Mouse (Mus musculus) left cerebral cortex, postnatal 25 days (tissue): Measurements from ENCODE around the gene Olfr283. TPM values are rescaled to one million over a fixed set of nuclear protein-coding genes. Genes with fewer than 3 reads are reported as not detected.
A peak's percentile ranks its signal among the peaks of the same experiment; 100 is the strongest.
"Not testable (repeated sequence)": the region's sequence is repeated elsewhere in the genome, so short reads cannot be mapped to it uniquely, and the experiment has no call there.

Experiments used
- DNase-seq, 2 experiments: peaks; one replicate each; pipeline ENCODE4 v3.0.0; 2022; ENCODE audit warnings: low spot score in 2 of 2, mixed read lengths in 1 of 2
- intact Hi-C: fragments of 180-260 bp; cut with DNase I; formaldehyde crosslinking; loops from one replicate; pipeline ENCODE4 v1.15.1; 2025
- total RNA-seq, 2 experiments: library from RNA; stranded (reverse); gene quantifications; 2 replicates each; pipeline ENCODE4 v1.2.3; 2021

The Olfr283 gene
- total RNA-seq: not detected

DNA sequence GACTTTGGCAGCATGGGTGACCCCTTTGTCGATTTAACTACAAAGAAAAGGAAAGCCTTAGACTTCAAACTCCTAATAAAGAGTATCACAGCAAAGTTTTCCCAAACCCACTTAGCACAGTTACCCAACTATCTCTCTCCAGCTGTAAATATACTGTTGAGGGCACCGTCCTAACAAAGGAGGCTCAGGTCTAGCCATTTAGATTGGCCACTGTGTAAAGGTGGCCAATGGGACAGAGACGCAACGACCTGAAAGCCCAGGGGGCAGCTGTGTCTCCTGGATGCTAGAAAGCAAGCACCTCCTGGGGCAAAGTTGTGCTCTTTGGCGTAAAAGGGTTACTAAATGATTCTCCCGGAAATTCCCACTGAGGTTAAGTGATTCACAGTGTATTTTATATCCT is at the start of gene Olfr283:
Olfr283 (minus strand) TSS at position 101 of the 400 bp plus-strand sequence.
- intact Hi-C loops: no loop called here
- no peak for DNase-seq

DNA sequence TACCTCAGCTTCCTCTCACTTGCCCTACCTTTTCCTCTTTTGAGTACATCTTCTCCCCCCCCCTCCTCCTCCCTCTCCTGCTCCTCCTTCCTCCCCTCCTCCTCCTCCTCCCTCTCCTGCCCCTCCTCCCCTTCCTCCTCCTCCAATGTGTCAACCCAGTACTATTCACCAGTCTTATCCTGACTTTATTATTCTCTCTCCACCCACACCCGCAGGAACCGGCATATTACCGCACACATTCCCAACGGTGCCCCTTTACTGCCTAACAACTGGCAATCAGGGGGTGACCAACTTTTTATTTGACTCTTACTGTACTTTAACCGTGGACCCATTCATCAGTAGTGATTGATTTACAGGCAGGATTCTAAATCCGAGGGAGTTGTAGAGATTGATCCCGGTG is 44.4 kb upstream of the Olfr283 start:
- intact Hi-C loops: no loop called here
- no peak for DNase-seq

DNA sequence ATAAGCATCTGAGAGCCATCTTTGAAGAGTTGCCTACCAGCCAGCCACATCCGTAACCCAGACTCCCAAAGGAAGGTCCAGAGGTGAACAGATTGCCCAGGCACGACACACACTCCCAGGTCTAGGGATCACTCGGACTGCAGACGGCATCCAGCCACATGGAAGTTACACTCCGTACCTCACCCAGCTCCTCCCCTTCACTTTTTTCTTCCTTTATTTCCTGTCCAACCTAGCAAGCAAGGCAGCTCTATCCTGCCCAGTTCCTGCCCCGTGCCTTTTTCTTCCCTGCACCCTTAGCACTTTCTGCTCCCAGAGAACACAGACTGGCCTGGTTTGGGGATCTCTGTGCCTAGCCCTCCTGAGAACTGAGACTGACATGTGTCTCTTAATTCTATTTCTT is 44.0 kb upstream of the Olfr283 start:
- no peak for DNase-seq
- intact Hi-C loops: no loop called here

DNA sequence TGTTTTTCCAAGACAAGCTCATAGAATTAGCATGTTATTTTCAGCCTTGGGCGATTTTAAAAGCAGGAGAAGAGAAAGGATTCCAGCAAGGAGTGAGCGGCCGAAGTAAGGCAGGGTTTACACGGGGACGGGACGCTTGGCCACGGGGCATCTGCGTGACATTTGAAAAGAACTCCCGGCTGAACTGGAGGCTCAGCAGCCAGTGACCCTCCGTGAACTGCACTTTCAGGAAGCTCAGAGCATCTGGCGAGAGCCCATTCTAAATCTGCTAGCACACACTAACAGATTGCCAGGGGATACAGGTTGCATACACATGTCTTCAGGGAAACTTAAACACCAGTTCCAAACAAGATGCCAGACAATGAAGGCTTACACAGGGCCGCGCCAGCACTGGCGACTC is 43.6 kb upstream of the Olfr283 start:
- no peak for DNase-seq
- intact Hi-C loops: no loop called here

DNA sequence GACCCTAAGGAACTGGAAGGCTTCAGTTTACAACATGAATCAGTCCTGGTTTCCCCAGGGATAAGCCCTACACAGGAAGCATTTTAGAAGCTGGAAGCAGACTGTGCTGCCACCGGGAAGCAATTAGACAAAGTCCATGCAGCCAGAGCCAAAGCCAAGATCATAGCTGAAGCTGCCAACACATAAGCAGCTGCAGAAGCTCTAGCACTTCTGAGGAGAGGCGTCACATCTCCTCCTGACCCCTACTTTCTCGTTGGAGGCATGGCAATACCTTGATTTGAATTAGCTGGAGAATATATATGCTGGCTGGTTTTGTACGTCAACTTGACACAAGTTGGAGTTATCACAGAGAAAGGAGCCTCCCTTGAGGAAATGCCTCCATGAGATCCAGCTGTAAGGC is 40.2 kb upstream of the Olfr283 start:
- DNase-seq: no peak
- intact Hi-C loops: no loop called here

DNA sequence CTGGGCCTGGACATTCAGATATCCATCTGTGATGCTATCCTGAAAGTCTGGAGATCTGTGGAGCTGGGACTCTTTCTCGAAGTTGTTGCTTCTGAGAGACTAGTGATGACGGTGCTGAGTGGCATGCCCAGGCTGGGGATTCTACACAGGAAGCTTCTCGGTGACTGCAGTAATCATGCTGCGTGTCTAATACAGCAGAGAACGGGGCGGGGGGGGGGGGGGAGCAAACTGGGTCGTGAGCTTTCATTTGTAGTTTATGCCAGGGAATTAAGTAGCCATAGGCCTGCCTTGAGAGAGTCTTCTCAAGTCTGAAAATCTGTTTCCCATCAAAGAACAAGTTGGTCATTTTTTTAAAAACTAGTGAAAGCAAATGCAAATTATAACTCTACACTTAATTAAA is 37.4 kb upstream of the Olfr283 start:
- no peak for DNase-seq
- intact Hi-C loops: no loop called here

DNA sequence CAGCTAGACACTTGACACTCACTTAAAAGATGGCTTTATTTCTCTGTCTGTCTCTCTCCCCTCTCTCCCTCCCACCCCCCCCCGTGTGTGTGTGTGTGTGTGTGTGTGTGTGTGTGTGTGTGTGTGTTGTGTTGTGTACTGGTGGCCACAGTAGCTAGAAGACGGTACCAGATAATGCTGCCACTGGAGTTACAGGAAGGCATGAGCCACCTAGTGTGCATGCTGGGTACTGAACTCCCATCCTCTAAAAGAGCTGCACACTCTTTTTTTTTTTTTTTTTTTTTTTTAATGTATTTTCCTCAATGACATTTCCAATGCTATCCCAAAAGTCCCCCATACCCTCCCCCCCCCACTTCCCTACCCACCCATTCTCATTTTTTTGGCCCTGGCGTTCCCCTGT is 36.5 kb upstream of the Olfr283 start:
- intact Hi-C loops: not testable (repeated sequence)

DNA sequence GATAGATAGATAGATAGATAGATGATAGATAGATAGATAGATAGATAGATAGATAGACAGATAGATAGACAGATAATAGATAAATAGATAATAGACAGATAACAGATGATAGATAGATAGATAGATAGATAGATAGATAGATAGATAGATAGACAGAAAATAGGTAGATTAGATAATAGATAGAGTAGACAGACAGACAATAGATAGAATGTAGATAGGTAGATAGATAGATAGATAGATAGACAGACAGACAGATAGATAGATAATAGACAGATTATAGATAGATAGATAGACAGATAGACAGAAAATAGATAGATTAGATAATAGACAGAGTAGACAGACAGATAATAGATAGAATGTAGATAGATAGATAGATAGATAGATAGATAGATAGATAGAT is 36.1 kb upstream of the Olfr283 start:
- DNase-seq, intact Hi-C loops: not testable (repeated sequence)

More for the DNA sequence above, 36.5 kb upstream of the Olfr283 start:
- not testable (repeated sequence) for DNase-seq

DNA sequence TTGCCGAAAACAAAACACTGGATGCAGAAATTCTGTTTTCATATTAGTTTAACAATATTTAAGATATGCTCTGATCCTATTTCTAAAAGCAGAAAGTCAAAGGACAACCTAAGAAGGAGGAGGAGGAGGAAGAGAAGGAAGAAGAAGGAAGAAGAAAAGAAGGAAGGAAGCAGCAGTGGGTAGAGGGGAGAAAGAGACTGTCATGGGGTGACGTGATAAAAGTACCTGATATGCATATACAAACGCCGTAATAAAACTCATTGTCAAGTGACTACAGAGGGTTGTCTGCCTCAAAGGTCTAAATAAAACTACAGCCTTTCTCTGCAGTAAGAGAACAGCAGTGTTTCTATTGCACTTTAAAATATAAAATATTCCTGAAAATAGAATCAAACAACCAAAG is 35.2 kb upstream of the Olfr283 start:
- intact Hi-C loops: no loop called here
- DNase-seq: no peak

DNA sequence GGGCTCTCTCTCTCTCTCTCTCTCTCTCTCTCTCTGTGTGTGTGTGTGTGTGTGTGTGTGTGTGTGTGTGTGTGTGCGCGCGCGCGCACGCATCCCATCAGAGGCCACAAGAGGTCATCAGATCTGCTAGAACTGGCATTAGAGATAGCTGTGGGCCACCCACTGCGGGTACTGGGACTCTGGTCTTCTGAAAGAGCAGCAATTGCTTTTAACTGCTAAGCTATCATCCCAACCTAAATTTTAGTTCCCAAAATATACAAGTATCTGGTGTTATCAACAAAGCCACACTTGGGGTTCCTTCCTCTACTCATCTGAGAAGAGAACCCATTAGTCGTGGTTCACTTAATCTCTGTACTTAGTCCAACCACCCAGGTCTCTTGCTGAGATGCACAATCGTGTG is 29.5 kb upstream of the Olfr283 start:
- no peak for DNase-seq
- intact Hi-C loops: no loop called here

DNA sequence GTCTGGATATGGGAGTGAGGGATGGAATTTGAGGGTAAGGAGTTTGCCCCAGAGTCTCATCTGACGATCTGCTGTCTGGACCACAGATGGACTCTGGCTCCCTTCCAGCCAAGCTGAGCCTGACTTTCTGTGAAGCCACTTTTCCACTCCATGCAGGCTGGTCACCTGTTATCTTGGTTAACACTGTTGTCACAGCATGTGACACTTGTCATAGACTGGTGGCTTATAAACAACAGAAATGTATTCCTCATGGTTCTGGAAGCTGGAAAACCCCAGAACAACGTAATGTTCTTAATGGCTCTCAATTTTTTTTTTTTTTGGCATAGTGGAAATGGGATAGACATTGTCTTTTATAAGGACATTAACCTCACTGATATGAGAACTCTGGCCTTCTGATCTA is 28.9 kb upstream of the Olfr283 start:
- intact Hi-C loops: no loop called here
- no peak for DNase-seq

DNA sequence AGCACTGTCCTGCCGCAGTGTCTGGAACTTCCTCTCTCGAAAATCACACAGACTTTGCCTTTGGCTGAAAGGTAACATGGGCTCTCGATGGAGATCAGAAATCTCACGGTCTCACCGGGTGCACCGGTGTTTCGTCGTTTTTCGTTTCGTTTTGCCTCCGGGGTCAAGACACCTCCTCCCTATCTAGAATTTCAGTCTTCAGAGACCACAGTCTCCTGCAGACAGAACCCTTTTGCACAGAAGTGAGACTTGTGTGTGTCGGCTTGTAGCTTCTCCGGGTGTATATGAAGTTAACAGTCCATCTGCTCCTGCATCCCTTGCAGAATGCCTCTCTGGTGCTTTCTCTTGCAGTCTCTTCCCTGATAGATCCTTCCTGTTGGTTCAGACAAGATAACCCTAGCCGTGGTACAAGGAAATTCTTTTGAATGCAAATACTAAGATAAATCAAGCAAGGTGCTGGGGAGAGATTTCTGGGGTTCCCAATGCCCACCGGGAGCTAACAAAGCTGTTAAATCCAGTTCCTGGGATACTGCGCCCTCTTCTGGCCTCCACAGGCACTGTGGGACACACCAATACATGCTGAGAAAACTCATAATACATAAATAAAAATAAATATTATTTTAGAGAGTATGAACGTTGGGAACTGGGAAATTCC is 27.8 kb upstream of the Olfr283 start:
- DNase-seq: peak; percentile 25 to 31
- intact Hi-C loops: no loop called here

DNA sequence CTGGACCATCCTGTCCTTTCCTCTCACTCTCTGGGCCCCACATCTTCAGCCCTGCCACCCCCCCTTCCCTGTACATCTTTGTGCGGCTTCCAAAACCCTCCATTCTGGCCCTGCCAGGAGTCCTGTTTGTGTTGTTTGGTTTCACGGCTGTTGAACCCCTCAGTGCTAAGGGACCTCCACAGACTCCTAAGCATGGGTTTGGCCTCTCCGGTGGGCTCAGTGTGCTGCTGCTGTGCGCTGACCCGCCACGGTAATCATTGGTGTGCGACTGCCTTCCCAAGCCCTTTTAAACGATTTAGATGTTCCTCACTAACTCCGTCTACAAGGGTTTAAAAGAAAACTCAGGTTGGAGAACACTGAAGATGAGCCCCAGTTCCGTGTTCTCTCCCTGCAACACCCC is 21.6 kb upstream of the Olfr283 start:
- DNase-seq: no peak
- intact Hi-C loops: no loop called here

DNA sequence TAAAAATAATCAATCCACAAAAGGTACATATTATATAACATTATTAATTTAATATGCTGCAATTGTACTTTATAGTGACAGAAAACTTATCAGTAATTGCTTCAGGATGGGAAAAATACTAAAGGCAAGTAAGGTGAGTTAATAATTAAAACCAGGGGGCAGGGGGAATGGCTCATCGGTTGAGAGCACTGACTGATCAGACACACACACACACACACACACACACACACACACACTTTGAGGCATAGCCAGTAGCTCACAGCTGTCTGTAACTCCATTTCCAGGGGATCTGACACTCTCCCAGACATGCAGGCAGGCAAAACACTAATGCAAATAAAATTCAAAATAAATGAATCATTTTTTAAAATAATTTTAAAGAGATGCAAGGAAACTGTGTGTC is 16.4 kb upstream of the Olfr283 start:
- intact Hi-C loops: no loop called here
- no peak for DNase-seq

DNA sequence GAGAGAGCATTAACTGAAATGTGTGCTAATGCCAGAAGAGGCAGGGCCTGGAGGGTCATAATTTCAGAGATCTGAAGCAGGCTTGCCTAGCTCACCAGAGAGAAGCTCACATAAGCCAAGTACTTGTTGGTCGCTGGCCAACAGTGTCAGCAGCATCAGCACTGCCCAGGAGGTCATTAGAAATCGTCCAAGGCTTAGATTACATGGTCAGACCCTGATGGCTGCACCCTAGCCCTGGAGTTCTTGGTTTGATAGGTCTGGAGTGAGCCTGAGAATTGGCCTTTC is 11.1 kb upstream of the Olfr283 start:
- no peak for DNase-seq
- intact Hi-C loops: loop anchor here (2.0 kb wide), 1 partner anchor 211 kb away; no protein-coding TSS in a partner anchor

DNA sequence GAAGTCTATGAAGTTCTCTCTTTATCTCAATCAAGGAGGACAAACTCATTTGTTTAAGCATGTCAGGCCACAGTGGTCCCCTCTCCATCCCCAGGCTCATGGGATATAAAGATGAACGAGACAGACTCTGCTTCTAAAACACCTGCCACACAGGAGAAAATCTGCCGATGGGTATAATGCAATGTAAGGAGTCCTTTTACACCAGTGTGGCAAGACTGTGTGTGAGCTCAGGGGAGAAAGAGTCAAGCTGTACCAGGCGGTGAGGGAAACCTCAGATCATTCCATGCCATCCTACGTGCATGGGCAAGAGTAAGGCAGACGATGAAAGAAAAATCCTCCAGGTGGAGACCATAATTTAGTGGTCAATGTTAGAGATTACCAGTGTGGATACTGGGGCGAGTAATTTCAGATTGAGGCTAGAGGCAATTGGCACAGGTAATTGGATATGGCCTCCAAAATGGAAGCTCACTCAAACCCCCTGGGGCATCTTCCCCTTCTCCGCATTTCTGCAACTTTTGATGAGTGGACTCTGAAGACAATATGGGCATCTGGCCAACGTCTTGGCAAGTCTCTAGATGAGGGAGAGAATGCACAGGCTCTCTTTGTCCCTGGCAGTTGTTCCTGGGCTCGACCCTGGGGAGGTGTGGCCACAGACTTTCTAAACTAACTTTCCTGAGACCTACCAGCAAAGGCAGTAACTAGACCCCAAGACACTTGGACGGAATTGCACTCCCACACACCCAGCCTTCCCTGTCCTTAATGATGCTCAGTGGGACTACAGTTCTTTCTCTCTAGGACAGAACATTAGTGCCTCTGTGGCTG is 10.5 kb upstream of the Olfr283 start:
- intact Hi-C loops: loop anchor here (2.0 kb wide), 1 partner anchor 210 kb away; no protein-coding TSS in a partner anchor

DNA sequence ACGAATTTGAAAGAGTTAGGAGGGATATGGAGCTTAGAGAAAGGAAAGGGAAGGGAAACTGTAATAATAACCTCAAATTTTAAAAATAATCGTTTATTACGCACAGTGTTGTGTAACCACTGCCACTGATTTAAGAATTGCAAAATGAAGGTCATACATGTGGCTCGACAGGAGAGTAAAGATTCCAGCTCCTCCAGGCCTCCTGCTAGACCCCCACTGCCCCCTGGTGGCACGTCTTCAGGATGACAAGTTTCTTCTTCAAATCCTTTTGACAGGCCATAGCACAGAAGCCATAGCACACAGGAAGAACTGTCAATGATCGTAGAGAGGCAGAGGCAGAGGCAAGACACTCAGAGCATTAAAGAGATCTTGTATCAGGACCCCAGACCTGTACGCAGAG is 9.1 kb upstream of the Olfr283 start:
- DNase-seq: peak; percentile 60 to 78
- intact Hi-C loops: loop anchor here (2.0 kb wide), 1 partner anchor 209 kb away; no protein-coding TSS in a partner anchor

More for the DNA sequence above, 10.5 kb upstream of the Olfr283 start:
- no peak for DNase-seq

DNA sequence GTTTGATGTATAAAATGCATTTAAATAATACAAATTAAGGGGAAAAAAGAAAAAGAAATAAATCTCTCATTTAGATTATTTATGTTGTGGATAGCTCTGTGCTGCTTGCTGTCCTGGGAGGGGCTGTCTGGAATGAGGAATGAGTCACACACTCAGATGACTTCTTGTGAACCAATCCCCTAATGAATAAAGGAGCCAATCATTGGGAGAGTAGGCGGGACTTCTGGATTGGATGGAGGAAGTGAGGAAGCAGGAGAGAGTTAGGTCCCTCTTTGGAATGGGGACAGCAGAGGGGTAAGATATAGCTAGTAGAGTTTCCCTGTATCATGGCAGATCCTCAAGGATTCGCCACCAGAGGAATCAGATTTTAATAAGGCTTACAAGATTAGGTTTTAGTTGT is 6.9 kb upstream of the Olfr283 start:
- intact Hi-C loops: no loop called here
- DNase-seq: no peak

DNA sequence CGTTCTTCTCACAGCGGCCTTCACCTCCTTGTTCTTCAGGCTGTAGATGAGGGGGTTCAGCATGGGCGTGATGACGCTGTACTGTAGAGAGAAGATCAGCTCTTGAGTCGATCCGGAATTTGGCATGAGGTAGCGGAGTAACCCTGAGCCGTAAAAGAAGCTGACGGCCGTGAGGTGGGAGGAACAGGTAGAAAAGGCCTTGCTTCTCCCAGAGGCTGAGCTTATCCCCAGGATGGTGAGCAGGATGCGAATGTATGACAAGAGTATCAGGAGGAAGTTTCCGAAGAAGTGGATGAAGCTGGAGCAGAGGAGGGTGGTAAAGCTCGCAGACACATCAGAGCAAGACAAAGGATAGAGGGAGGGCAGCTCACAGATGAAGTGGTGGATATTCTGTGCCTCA is 2.5 kb downstream of the Olfr283 start:
- DNase-seq: no peak
- intact Hi-C loops: no loop called here

DNA sequence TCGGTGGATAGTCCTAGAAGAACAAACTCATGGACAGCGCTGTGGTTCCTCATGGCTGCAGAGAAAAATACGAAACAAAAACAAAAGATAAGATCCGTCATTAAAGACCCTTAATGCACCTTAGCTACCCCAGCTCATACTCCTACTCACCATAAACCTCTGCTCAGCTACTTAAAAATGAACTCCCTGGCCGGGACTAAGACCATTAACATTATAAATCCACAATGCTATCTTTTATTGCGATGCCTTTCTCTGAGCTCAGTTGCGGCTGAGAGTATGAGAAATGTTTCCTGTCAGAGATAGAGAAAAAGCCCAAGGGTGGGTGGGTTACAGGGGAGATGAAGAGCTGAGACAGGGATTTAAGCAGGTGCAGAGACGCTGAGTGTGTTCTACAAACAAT is 39.9 kb downstream of the Olfr283 start, which contains the start of gene Olfr284:
Olfr284 (minus strand) TSS at position 101 of the 400 bp plus-strand sequence.
- intact Hi-C loops: no loop called here
- no peak for DNase-seq
